Mouse (Mus musculus) midbrain, embryonic 15.5 days (tissue): ENCODE measurements around the gene Rnaset2b. TPM values are rescaled to one million over a fixed set of nuclear protein-coding genes. Genes with fewer than 3 reads are reported as not detected.
"Not testable (repeated sequence)": the region's sequence is repeated elsewhere in the genome, so short reads cannot be mapped to it uniquely, and the experiment has no call there.

Experiments used
- ATAC-seq: fragments of 200-750 bp; cut with Nextera tagmentation; replicated peaks from 2 replicates; pipeline ENCODE4 v1.8.0; 2017; ENCODE audit warnings: moderate TSS enrichment
- H3K27ac ChIP-seq: fragments of 300-500 bp; sonication (generic); 2 replicates; pipeline ENCODE4 v1.5.1; 2015; ENCODE audit warnings: mild to moderate bottlenecking, inconsistent platforms
- H3K27me3 ChIP-seq: fragments of 300-500 bp; sonication (generic); replicated peaks from 2 replicates; pipeline ENCODE4 v1.6.1; 2015; ENCODE audit warnings: inconsistent platforms
- H3K36me3 ChIP-seq: fragments of 300-500 bp; sonication (generic); replicated peaks from 2 replicates; pipeline ENCODE4 v1.6.1; 2015; ENCODE audit warnings: inconsistent platforms
- H3K4me1 ChIP-seq: fragments of 300-500 bp; sonication (generic); 2 replicates; pipeline ENCODE4 v1.6.1; 2015; ENCODE audit warnings: inconsistent platforms
- H3K4me2 ChIP-seq: fragments of 300-500 bp; sonication (generic); 2 replicates; pipeline ENCODE4 v1.6.1; 2015; ENCODE audit warnings: inconsistent platforms, mild to moderate bottlenecking, moderate library complexity
- H3K4me3 ChIP-seq: fragments of 300-500 bp; sonication (generic); 2 replicates; pipeline ENCODE4 v1.5.1; 2015; ENCODE audit warnings: mild to moderate bottlenecking, inconsistent platforms
- H3K9ac ChIP-seq: fragments of 300-500 bp; sonication (generic); 2 replicates; pipeline ENCODE4 v1.6.1; 2015; ENCODE audit warnings: mild to moderate bottlenecking, inconsistent platforms
- H3K9me3 ChIP-seq: fragments of 300-500 bp; sonication (generic); 2 replicates; pipeline ENCODE4 v1.6.1; 2016; ENCODE audit warnings: inconsistent platforms
- WGBS: fragments of 180-500 bp; shearing (Covaris S2); methylation state at CpG from one replicate; pipeline ENCODE4 v1.1.7; 2015; ENCODE audit warnings: mixed read lengths; 5-methylcytosine and 5-hydroxymethylcytosine counted together
- polyA plus RNA-seq: library from polyadenylated mRNA; unstranded; fragments of >200 nt; fragmentation: Nextera tagmentation; extraction: Ambion mirVana; gene quantifications from 2 replicates; pipeline ENCODE4 v1.2.1, GENCODE M21; 2015

The Rnaset2b gene
- polyA plus RNA-seq = 76.6 and 90.6 TPM in 2 replicates

DNA sequence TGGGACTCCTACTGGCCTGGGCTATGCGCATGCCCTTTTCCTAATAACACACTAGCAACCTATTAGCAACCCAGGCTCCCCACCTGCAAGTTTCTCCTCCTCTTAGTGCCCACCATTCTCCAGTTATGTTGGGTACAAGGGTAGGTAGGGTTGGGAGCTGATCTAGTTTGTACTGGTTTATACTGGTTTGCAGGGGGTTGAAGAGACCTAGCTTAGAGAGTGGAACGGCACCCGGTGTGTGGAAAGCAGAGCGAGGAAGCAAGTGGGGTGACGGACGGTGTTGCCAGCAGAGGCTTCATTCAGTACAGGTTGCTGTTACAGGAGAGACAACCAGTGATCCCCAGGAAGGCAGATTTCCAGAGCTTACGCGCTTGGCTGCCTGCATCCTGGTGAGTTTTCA is at the start of gene Rnaset2b:
TSS of gene Rnaset2b (plus strand) at position 301 of the 400 bp plus-strand sequence.
- not testable (repeated sequence) for H3K9me3 ChIP-seq, H3K27me3 ChIP-seq, ATAC-seq, H3K4me3 ChIP-seq, H3K4me2 ChIP-seq, H3K9ac ChIP-seq, H3K4me1 ChIP-seq, H3K36me3 ChIP-seq, H3K27ac ChIP-seq
- WGBS = 100% methylated on average over 1 of the region's 8 CpGs

DNA sequence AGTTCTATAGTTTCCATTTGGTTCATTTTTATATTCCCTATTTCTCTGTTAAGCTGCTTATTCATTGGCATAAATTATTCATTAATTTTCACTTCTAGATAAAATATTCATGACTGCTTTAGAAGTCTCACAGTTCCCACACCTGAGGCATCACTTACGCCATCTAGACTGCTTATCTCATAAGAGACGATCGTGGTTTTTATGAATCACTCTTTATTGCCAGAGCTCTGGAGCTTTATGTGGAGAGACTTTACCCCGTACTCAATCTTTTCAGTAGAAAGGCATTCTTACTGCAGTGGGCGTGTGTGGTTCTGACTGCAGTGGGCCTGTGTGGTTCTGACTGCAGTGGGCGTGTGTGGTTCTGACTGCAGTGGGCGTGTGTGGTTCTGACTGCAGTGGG is 38.8 kb upstream of the Rnaset2b start:
- not testable (repeated sequence) for ATAC-seq, H3K36me3 ChIP-seq, H3K27me3 ChIP-seq, H3K4me2 ChIP-seq, H3K4me1 ChIP-seq, H3K9me3 ChIP-seq, H3K4me3 ChIP-seq, H3K27ac ChIP-seq, H3K9ac ChIP-seq
- 71% methylated on average over 7 of the region's 7 CpGs for whole genome bisulfite sequencing

DNA sequence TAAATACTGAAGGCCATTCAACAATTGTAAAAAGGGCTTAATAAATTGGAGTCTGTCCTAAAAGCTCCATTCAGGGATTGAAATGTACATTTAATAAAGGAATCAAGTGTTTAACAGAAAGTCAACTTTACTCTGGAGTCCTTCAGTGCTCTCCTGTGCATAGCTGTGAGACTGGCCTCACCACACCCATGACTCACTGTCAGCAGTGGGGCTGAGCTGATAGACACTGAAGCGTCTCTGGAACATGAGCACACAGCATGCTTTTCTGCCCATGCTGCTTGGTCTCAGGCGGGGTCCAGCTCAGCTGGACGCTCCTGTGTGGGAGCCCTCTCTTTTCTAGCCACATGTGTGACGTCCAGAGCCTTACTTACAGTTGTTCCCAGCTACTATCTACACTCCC is 27.9 kb upstream of the Rnaset2b start:
- H3K4me3 ChIP-seq, H3K27ac ChIP-seq, H3K9me3 ChIP-seq, H3K4me1 ChIP-seq, H3K27me3 ChIP-seq, ATAC-seq, H3K9ac ChIP-seq, H3K36me3 ChIP-seq, H3K4me2 ChIP-seq: not testable (repeated sequence)
- WGBS = no CpG with 5 or more reads among the region's 4 CpGs

DNA sequence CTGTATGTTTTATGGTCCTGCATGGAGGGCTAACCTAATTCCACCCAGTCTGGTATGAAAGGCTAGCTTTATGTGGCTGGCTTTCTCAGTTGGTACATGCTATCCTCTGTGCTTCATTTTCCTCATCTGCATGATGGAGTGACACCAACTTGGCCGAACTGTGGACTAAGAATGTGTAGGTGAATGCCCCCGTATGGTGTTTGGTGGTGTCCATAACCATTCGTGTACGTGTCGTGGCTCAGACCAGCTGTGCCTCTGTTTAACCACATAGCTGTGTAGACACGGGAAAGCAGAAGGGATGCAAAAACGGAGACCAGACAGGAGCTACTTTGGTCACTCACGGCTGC is 22.8 kb upstream of the Rnaset2b start:
- H3K4me1 ChIP-seq, H3K27me3 ChIP-seq, H3K36me3 ChIP-seq, H3K9ac ChIP-seq, H3K9me3 ChIP-seq: not testable (repeated sequence)
- peak; percentile 48 for ATAC-seq
- peak overlapping the region; percentile 63 for H3K4me2 ChIP-seq
- H3K27ac ChIP-seq = 0 out of 2 replicates have a peak overlapping the region, but pooled peaks have one; percentile 89
- WGBS = 0% methylated on average over 1 of the region's 8 CpGs
- H3K4me3 ChIP-seq = peak overlapping the region; percentile 59

DNA sequence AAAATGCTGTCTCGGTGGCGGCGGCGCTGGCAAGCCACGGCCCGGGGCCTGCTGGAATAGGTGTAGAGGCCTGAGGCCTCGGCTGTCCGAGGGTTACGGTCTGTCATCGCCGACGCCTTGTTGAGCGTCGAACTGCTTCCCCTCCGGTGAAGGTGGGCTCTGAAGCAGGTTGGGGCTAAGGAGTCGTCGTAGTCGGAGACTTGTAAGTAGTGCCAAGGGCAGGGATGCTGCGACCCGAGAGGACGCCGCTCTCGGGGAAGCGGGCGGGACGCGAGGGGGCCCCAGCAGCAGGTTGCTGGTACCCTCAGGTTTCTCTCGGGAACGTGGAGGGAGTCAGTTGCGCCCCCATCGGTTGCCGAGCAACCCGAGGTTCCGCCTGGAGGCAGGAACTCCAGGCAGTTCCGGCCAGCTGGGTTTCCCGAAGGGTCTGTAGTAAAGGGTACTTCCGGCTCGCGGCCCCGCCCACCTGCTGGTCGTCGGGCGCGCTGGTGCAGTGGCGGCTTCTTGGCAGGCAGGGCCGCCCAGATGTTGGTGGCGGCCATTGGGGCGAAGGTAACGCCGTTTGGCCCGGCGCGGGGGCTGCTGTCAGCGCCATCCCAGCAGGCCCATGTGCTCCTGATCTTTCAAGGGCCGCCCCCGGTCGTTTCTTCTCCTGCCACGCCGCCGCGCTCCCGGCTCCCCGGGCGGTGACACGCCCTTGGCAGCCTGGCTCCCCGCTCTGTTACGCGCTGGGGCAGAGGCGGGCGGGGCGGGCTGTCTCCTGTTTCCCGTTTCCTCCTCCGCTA is 22.3 kb upstream of the Rnaset2b start, which contains the start of gene Rsph3b:
TSS of gene Rsph3b (minus strand) at position 699 of the 785 bp plus-strand sequence.
- not testable (repeated sequence) for H3K36me3 ChIP-seq, H3K9me3 ChIP-seq, H3K4me1 ChIP-seq, H3K27me3 ChIP-seq
- Histone ChIP-seq H3K9ac (peak within 1 kb of the TSS; percentile 53), H3K27ac (peak within 1 kb of the TSS; percentile 89), H3K4me2 (peak within 1 kb of the TSS; percentile 63), H3K4me3 (peak within 1 kb of the TSS; percentile 59)
- ATAC-seq = peak; percentile 98
- under 1% methylated on average over 73 of the region's 73 CpGs for WGBS

DNA sequence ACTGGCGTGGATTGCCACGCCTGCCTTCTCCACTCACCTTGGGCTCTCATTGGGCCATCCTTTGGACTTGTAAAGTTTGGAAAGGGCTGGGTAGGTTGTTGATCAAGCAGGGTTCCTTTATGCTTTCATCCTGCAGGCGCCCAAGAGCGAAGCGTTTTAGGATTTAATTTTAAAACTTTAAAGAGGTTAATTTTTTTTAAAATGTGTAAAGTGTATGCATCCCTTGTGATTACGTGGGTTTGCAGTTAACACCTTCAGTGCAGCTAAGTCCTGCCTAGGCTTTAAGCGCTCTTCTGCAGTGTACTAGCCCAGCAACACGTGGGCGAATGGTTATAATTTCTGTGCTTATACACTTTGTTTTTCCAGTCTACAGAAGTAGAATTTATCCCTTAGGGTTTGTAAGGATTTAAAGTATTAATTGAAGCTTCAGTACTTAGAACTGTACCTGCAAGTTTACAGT is 21.6 kb upstream of the Rnaset2b start:
- Histone ChIP-seq H3K4me2 (peak overlapping the region; percentile 63), H3K27ac (peak overlapping the region; percentile 89), H3K4me3 (peak overlapping the region; percentile 59), H3K9ac (peak overlapping the region; percentile 53)
- H3K9me3 ChIP-seq, H3K4me1 ChIP-seq, H3K36me3 ChIP-seq, H3K27me3 ChIP-seq: not testable (repeated sequence)
- WGBS = 12% methylated on average over 9 of the region's 9 CpGs
- ATAC-seq = peak; percentile 51

DNA sequence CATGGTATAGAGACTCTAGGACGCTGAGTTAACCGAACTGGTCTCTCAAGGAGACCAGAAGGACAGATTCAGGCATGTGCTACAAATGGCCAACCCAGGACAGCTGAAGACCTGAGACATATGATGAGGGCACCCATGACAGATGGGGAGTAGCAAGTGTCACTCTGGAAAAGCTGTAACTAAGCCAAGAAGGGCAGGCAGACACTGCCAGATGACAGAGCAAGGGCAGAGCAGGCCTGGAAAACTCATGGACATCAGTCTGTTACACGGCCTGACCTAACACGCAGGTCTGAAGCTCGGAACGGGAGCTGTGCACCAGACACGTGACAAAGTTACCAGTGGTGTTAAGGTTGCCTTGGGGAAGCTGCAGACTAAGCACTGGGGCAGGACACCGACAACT is 11.6 kb upstream of the Rnaset2b start:
- not testable (repeated sequence) for H3K4me3 ChIP-seq, H3K27me3 ChIP-seq, H3K36me3 ChIP-seq, H3K4me1 ChIP-seq, H3K9ac ChIP-seq, H3K9me3 ChIP-seq, H3K27ac ChIP-seq, ATAC-seq, H3K4me2 ChIP-seq
- WGBS = 92% methylated on average over 7 of the region's 8 CpGs

DNA sequence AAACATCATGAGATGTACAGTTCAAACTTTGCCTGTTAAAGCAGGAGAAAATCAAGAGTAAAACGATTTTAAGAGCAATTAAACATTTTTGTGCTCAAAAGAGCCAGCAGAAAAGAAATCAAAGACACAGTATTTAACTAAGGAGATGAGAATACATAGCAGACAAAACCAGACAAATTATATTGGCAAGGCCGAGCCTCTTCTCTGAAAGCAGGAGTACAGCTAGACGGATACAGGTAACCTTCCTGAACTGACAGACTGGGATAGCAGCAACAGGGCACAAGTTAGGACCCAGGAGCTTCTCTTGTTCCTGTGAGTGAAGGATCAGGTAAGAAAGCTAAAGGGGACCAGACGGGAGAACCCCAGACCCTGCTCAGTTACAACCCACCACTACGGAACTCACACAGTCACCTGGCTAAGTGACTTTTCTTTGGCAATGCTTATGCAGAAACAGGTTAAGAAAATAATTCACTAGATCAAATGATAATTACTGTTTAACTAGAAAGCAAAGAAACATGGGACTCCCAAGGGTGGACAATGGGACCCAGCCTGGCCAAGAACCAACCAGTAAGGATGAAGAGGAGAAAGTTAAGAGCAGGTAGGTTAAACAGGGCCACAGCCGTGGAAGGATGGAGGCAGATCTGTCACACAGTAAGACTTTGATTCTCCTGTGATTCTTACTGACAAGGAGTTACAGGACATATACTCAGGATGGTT is 10.7 kb upstream of the Rnaset2b start:
- not testable (repeated sequence) for H3K27me3 ChIP-seq, H3K36me3 ChIP-seq, H3K27ac ChIP-seq, ATAC-seq, H3K4me1 ChIP-seq, H3K9ac ChIP-seq, H3K9me3 ChIP-seq
- peak overlapping the region; percentile 50 for H3K4me3 ChIP-seq
- 61% methylated on average over 5 of the region's 6 CpGs for WGBS
- peak overlapping the region; percentile 45 for H3K4me2 ChIP-seq

DNA sequence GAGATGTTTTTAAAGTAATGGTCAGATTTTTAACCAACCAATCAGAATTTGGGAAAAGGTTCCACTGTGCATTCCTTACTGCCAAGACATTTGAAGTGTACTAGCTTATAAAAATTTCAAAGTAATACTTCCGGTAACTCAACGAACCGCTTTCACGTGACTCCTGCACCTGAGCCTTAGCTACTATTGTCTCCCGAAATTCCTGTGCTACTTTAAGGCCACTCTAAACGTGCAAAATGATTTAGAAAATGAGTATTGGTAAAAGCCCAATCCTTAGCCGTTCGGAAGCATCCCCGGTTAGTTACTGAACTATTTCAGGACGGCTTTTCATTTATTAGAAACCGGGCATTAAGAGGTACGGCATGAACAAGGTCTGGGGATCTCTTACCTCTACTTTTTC is 10.1 kb upstream of the Rnaset2b start:
- not testable (repeated sequence) for H3K9me3 ChIP-seq, ATAC-seq, H3K27me3 ChIP-seq, H3K4me1 ChIP-seq, H3K36me3 ChIP-seq, H3K9ac ChIP-seq, H3K27ac ChIP-seq
- Histone ChIP-seq H3K4me3 (peak overlapping the region; percentile 50), H3K4me2 (peak overlapping the region; percentile 45)
- under 1% methylated on average over 12 of the region's 12 CpGs for WGBS

DNA sequence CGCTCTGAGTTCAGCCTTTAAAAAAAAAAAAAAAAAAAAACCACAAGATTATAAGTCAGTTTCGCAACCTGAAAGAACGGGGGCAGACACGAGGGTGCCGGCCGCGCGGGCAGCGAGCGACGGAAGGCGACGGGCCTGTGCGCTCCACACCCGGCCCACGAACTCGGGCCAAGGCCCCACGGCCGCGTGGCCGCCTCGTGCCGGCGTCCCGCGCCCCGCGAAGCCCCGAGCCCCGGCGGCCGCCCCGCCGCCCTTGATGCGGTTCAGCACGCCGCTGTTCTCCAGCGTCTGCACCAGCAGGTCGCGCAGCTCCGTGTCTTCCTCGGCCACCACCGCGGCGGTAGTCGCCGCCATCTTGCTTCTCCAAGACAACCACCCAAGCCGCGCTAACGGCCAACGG is 9.7 kb upstream of the Rnaset2b start, which contains the start of gene Tagap1:
TSS of gene Tagap1 (minus strand) at position 381 of the 400 bp plus-strand sequence.
- not testable (repeated sequence) for H3K9me3 ChIP-seq, H3K4me1 ChIP-seq, ATAC-seq, H3K27me3 ChIP-seq, H3K36me3 ChIP-seq
- peak within 1 kb of the TSS; percentile 45 for H3K4me2 ChIP-seq
- H3K9ac ChIP-seq = peak within 1 kb of the TSS; percentile 50
- H3K4me3 ChIP-seq = peak within 1 kb of the TSS; percentile 50
- 2% methylated on average over 47 of the region's 51 CpGs for WGBS
- peak within 1 kb of the TSS; percentile 65; the same call in 1 of the 2 replicates for H3K27ac ChIP-seq

DNA sequence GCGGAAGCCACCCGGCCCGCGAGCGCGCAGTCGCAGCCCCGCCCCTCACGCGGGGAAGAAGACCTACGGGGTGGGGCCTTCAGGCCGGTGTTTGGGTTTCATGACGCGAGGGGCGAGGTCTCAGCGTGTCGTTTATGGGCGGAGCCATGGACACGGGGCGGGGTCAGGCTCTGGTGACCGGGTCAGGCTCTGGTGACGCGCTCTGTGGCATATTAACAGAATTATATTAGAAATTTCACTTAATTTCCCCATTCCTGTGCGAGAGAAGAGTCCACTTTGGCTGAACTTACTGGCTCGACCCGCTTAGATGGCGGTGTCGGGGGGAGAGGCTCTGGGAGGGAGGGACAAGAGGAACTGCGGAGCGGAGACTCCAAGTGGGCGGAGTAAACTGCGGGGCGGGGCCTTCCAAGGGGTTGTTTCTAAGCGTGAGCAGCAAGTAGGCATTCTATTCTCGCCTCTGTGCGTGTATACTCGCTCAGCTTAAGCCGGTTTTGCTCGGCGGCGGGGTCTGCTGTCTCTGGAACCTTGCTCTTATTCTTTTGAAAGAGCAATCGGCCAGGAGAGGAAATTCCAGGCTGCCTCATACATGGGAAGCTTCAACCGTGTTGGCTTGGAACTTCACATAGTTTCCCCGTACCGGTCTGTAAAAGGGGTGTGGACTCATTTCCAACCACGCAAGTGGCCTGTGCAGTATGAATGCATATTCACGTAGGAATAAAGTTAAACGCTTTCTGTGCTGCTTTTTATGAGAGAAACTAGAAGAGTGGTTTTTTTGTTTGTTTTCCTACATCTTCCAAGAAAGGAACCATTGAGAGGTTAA is 9.0 kb upstream of the Rnaset2b start:
- not testable (repeated sequence) for H3K9me3 ChIP-seq, H3K9ac ChIP-seq, H3K36me3 ChIP-seq, H3K27me3 ChIP-seq, H3K4me1 ChIP-seq
- H3K4me3 ChIP-seq = peak overlapping the region; percentile 50
- H3K4me2 ChIP-seq = peak overlapping the region; percentile 45
- H3K27ac ChIP-seq = 0 out of 2 replicates have a peak overlapping the region, but pooled peaks have one; percentile 58
- WGBS = 1% methylated on average over 18 of the region's 48 CpGs
- peak; percentile 97 for ATAC-seq

DNA sequence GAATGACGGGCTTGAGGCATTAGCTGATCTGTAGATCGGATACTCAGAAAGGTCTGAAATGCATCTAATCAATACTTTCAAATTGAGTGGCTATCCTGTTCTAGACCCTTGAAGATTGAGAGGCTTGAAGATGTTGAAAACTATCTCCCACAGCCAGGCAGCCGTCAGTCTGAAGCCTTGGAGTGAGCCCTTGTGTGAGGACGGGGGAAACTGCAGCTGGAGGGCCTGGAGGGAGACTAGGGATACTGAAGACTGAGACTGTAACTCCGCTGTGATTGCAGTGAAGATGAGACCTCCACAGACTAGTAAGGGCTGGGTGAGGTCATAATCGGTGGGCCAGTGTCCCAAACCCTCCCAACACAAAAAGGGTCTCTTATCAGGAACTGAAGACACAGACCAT is 8.1 kb upstream of the Rnaset2b start:
- not testable (repeated sequence) for H3K27me3 ChIP-seq, H3K4me2 ChIP-seq, H3K4me3 ChIP-seq, H3K4me1 ChIP-seq, H3K9ac ChIP-seq, H3K27ac ChIP-seq, H3K36me3 ChIP-seq, H3K9me3 ChIP-seq, ATAC-seq
- WGBS = 87% methylated on average over 4 of the region's 6 CpGs
